Mouse (Mus musculus) midbrain, embryonic 16.5 days (tissue): ENCODE results near the gene H2-DMb2. TPM values are rescaled to one million over a fixed set of nuclear protein-coding genes. Genes with fewer than 3 reads are reported as not detected.

Experiments
- ATAC-seq: fragments of 200-750 bp; cut with Nextera tagmentation; 2 replicates; pipeline ENCODE4 v1.8.0; 2017; ENCODE audit warnings: moderate TSS enrichment
- H3K27ac ChIP-seq: fragments of 300-500 bp; sonication (generic); 2 replicates; pipeline ENCODE4 v1.5.1; 2014; ENCODE audit warnings: mild to moderate bottlenecking, low read length, mixed read lengths
- H3K27me3 ChIP-seq: fragments of 300-500 bp; sonication (generic); 2 replicates; pipeline ENCODE4 v1.6.1; 2014; ENCODE audit warnings: low read depth, low read length, mixed read lengths; ENCODE audit not compliant: control insufficient read depth, insufficient read depth
- H3K36me3 ChIP-seq: fragments of 300-500 bp; sonication (generic); 2 replicates; pipeline ENCODE4 v1.6.1; 2014; ENCODE audit warnings: mild to moderate bottlenecking, low read length, moderate library complexity, mixed read lengths; ENCODE audit not compliant: control insufficient read depth, insufficient read depth
- H3K4me1 ChIP-seq: fragments of 300-500 bp; sonication (generic); 2 replicates; pipeline ENCODE4 v1.6.1; 2014; ENCODE audit warnings: mild to moderate bottlenecking, low read length, mixed read lengths; ENCODE audit not compliant: control insufficient read depth, insufficient read depth
- H3K4me2 ChIP-seq: fragments of 300-500 bp; sonication (generic); 2 replicates; pipeline ENCODE4 v1.6.1; 2014; ENCODE audit warnings: mild to moderate bottlenecking, low read length, mixed read lengths
- H3K4me3 ChIP-seq: fragments of 300-500 bp; sonication (generic); 2 replicates; pipeline ENCODE4 v1.5.1; 2014; ENCODE audit warnings: low read depth, mild to moderate bottlenecking, low read length, moderate library complexity, mixed read lengths
- H3K9ac ChIP-seq: fragments of 300-500 bp; sonication (generic); 2 replicates; pipeline ENCODE4 v1.6.1; 2014; ENCODE audit warnings: low read depth, low read length, mixed read lengths
- H3K9me3 ChIP-seq: fragments of 300-500 bp; sonication (generic); replicated peaks from 2 replicates; pipeline ENCODE4 v1.6.1; 2014; ENCODE audit warnings: mild to moderate bottlenecking, low read length, mixed read lengths; ENCODE audit not compliant: control insufficient read depth, poor library complexity, severe bottlenecking
- WGBS: fragments of 180-500 bp; shearing (Covaris S2); extraction: QIAGEN DNeasy Blood & Tissue Kit; methylation state at CpG from one replicate; pipeline ENCODE4 v1.1.7; 2014; 5-methylcytosine and 5-hydroxymethylcytosine counted together
- polyA plus RNA-seq: library from polyadenylated mRNA; unstranded; fragments of >200 nt; fragmentation: Nextera tagmentation; extraction: Ambion mirVana; gene quantifications from 2 replicates; pipeline ENCODE4 v1.2.1, GENCODE M21; 2015

The H2-DMb2 gene
- polyA plus RNA-seq, 1 experiment from 2014 or later: 0.49 TPM

GRCm38 (mm10) chr17:34199050-34199619 is 56.0 kb downstream of the H2-DMb2 start:
- Histone ChIP-seq H3K36me3 (no peaks in the 10 kb centered on the region), H3K27me3 (peaks cover 43% of the 10 kb centered on the region), H3K9me3 (no peaks in the 10 kb centered on the region), H3K4me1 (peaks cover 3% of the 10 kb centered on the region), H3K4me3 (no peak overlapping the region), H3K4me2 (no peak overlapping the region), H3K9ac (no peak overlapping the region), H3K27ac (no peak overlapping the region)
- WGBS: 62% methylated on average over 12 of the region's 12 CpGs
- no peak for ATAC-seq

GRCm38 (mm10) chr17:34200047-34200446 is 56.9 kb downstream of the H2-DMb2 start:
- WGBS: 86% methylated on average over 10 of the region's 10 CpGs
- Histone ChIP-seq H3K27me3 (peaks cover 41% of the 10 kb centered on the region), H3K27ac (no peak overlapping the region), H3K36me3 (no peaks in the 10 kb centered on the region), H3K4me1 (peaks cover 7% of the 10 kb centered on the region), H3K4me3 (no peak overlapping the region), H3K9ac (no peak overlapping the region), H3K4me2 (no peak overlapping the region), H3K9me3 (no peaks in the 10 kb centered on the region)
- ATAC-seq: no peak

- no peak for ATAC-seq
- whole genome bisulfite sequencing: 90% methylated on average over 16 of the region's 16 CpGs
Measured at GRCm38 (mm10) chr17:34200772-34201505, 57.8 kb downstream of the H2-DMb2 start.

More at GRCm38 (mm10) chr17:34200772-34201505, 57.8 kb downstream of the H2-DMb2 start:
- H3K9me3 ChIP-seq: no peaks in the 10 kb centered on the region
- H3K4me1 ChIP-seq: peaks cover 7% of the 10 kb centered on the region
- H3K4me2 ChIP-seq: no peak overlapping the region
- no peaks in the 10 kb centered on the region for H3K36me3 ChIP-seq
- H3K4me3 ChIP-seq: no peak overlapping the region
- H3K27ac ChIP-seq: no peak overlapping the region
- no peak overlapping the region for H3K9ac ChIP-seq
- H3K27me3 ChIP-seq: peaks cover 43% of the 10 kb centered on the region

Other genes starting within 250 kb of the H2-DMb2 start
- 0.36 and 0.55 TPM in 2 replicates for gene Platr17, start 238.2 kb upstream of the H2-DMb2 start, polyA plus RNA-seq
- 55.1 and 59.7 TPM in 2 replicates for gene Daxx, start 233.9 kb upstream of the H2-DMb2 start, polyA plus RNA-seq
- gene Tapbp, start 227.4 kb upstream of the H2-DMb2 start, polyA plus RNA-seq: 21.1 and 26.1 TPM in 2 replicates
- 16.8 TPM in 2 replicates for gene Zbtb22, start 227.4 kb upstream of the H2-DMb2 start, polyA plus RNA-seq
- 54.9 and 57.2 TPM in 2 replicates for gene Rgl2, start 213.8 kb upstream of the H2-DMb2 start, polyA plus RNA-seq
- 186 and 191 TPM in 2 replicates for gene Pfdn6, start 203.0 kb upstream of the H2-DMb2 start, polyA plus RNA-seq
- gene Wdr46, start 202.6 kb upstream of the H2-DMb2 start, polyA plus RNA-seq: 19.2 TPM in 2 replicates
- 15.2 and 16.6 TPM in 2 replicates for gene B3galt4, start 191.8 kb upstream of the H2-DMb2 start, polyA plus RNA-seq
- 78.3 and 80.5 TPM in 2 replicates for gene Vps52, start 187.5 kb upstream of the H2-DMb2 start, polyA plus RNA-seq
- gene Rps18, start 187.3 kb upstream of the H2-DMb2 start, polyA plus RNA-seq: 620 and 627 TPM in 2 replicates
- 11.0 and 13.1 TPM in 2 replicates for gene H2-K1, start 143.0 kb upstream of the H2-DMb2 start, polyA plus RNA-seq
- gene Ring1, start 118.6 kb upstream of the H2-DMb2 start, polyA plus RNA-seq: 17.9 and 18.2 TPM in 2 replicates
- 60.1 and 61.3 TPM in 2 replicates for gene H2-Ke6, start 115.2 kb upstream of the H2-DMb2 start, polyA plus RNA-seq
- 163 and 175 TPM in 2 replicates for gene Slc39a7, start 111.6 kb upstream of the H2-DMb2 start, polyA plus RNA-seq
- 54.0 and 55.9 TPM in 2 replicates for gene Rxrb, start 111.5 kb upstream of the H2-DMb2 start, polyA plus RNA-seq
- gene Col11a2, start 103.9 kb upstream of the H2-DMb2 start, polyA plus RNA-seq: 3.6 and 4.4 TPM in 2 replicates
- gene H2-Oa, start 51.0 kb upstream of the H2-DMb2 start, polyA plus RNA-seq: 0.16 TPM in 1 of 2 replicates, not detected in the other
- 22.5 and 22.7 TPM in 2 replicates for gene H2-DMa, start 23.8 kb upstream of the H2-DMb2 start, polyA plus RNA-seq
- 117 and 126 TPM in 2 replicates for gene Brd2, start 20.7 kb upstream of the H2-DMb2 start, polyA plus RNA-seq
- gene H2-DMb1, start 9.8 kb downstream of the H2-DMb2 start, polyA plus RNA-seq: 0.69 and 0.88 TPM in 2 replicates
- 2.4 and 4.5 TPM in 2 replicates for gene Tap1, start 44.2 kb downstream of the H2-DMb2 start, polyA plus RNA-seq
- gene Psmb9, start 44.5 kb downstream of the H2-DMb2 start, polyA plus RNA-seq: 1.1 and 1.7 TPM in 2 replicates
- gene Psmb8, start 54.4 kb downstream of the H2-DMb2 start, polyA plus RNA-seq: 2.2 and 2.8 TPM in 2 replicates
- gene Tap2, start 60.2 kb downstream of the H2-DMb2 start, polyA plus RNA-seq: 1.5 and 2.3 TPM in 2 replicates
- gene H2-Ob, start 95.6 kb downstream of the H2-DMb2 start, polyA plus RNA-seq: 0.40 TPM in 1 of 2 replicates, not detected in the other
- gene H2-Ab1, start 114.4 kb downstream of the H2-DMb2 start, polyA plus RNA-seq: 1.1 TPM in 2 replicates
- 0.44 TPM in 1 of 2 replicates, not detected in the other for gene H2-Aa, start 144.5 kb downstream of the H2-DMb2 start, polyA plus RNA-seq
- gene H2-Eb1, start 162.6 kb downstream of the H2-DMb2 start, polyA plus RNA-seq: 1.9 and 2.8 TPM in 2 replicates
- gene H2-Eb2, start 182.4 kb downstream of the H2-DMb2 start, polyA plus RNA-seq: 0.09 and 0.29 TPM in 2 replicates
- gene Btnl2, start 211.5 kb downstream of the H2-DMb2 start, polyA plus RNA-seq: 0.06 TPM in 1 of 2 replicates, not detected in the other
- gene Btnl1, start 233.8 kb downstream of the H2-DMb2 start, polyA plus RNA-seq: not detected in 2 replicates